Mouse (Mus musculus) MEL (cell line): ENCODE results near the gene Plcg2. TPM values are rescaled to one million over a fixed set of nuclear protein-coding genes. Genes with fewer than 3 reads are reported as not detected.

Experiments
- DNase-seq: peaks from one replicate; pipeline ENCODE4 v3.0.0; 2011; ENCODE audit warnings: low read depth, low spot score
- H3K27ac ChIP-seq: 2 replicates; pipeline ENCODE4 v1.5.1; 2012; ENCODE audit warnings: low read depth, mild to moderate bottlenecking, control low read depth, low read length, moderate library complexity; ENCODE audit not compliant: control insufficient read depth
- H3K27me3 ChIP-seq, 2 experiments: fragments of 150-350 bp in 1 of 2; sonication (generic) in 1 of 2; 2 replicates each; pipeline ENCODE4 v1.6.1; 2012; ENCODE audit warnings: low read length in 2 of 2, mild to moderate bottlenecking in 2 of 2, improper control_type of control experiment in 1 of 2, moderate library complexity in 1 of 2; ENCODE audit not compliant: insufficient read depth in 2 of 2, control insufficient read depth in 1 of 2
- H3K36me3 ChIP-seq, 2 experiments: 2 replicates each; pipeline ENCODE4 v1.6.1; 2012 to 2014; ENCODE audit warnings: low read length in 2 of 2, improper control_type of control experiment in 1 of 2, inconsistent platforms in 1 of 2, mild to moderate bottlenecking in 1 of 2; ENCODE audit not compliant: insufficient read depth in 2 of 2, control insufficient read depth in 1 of 2
- H3K4me1 ChIP-seq, 2 experiments: fragments of 150-350 bp in 1 of 2; sonication (generic) in 1 of 2; 2 replicates each; pipeline ENCODE4 v1.6.1; 2012; ENCODE audit warnings: low read length in 2 of 2, improper control_type of control experiment in 1 of 2, mild to moderate bottlenecking in 1 of 2; ENCODE audit not compliant: insufficient read depth in 2 of 2, control insufficient read depth in 1 of 2
- H3K4me3 ChIP-seq, 2 experiments: fragments of 150-350 bp in 1 of 2; sonication (generic) in 1 of 2; 2 replicates each; pipeline ENCODE4 v1.5.1; 2012; ENCODE audit warnings: low read depth in 2 of 2, low read length in 2 of 2, mild to moderate bottlenecking in 2 of 2, moderate library complexity in 2 of 2, control low read depth in 1 of 2, improper control_type of control experiment in 1 of 2; ENCODE audit not compliant: control insufficient read depth in 1 of 2, insufficient read depth in 1 of 2
- H3K79me2 ChIP-seq: 2 replicates; pipeline ENCODE4 v1.6.1; 2012; ENCODE audit warnings: mild to moderate bottlenecking, low read length, moderate library complexity; ENCODE audit not compliant: control insufficient read depth, poor library complexity, insufficient read depth
- H3K9ac ChIP-seq: 2 replicates; pipeline ENCODE4 v1.6.1; 2012; ENCODE audit warnings: low read depth, mild to moderate bottlenecking, control low read depth, low read length, moderate library complexity; ENCODE audit not compliant: control insufficient read depth, poor library complexity, severe bottlenecking
- H3K9me3 ChIP-seq: fragments of 150-350 bp; sonication (generic); replicated peaks from 2 replicates; pipeline ENCODE4 v1.6.1; 2012; ENCODE audit warnings: mild to moderate bottlenecking, low read length, improper control_type of control experiment, moderate library complexity; ENCODE audit not compliant: insufficient read depth
- BHLHE40 ChIP-seq: IDR thresholded peaks from 2 replicates; pipeline ENCODE4 v1.6.1; 2012; ENCODE audit warnings: low read depth, mild to moderate bottlenecking, inconsistent platforms, low read length, improper control_type of control experiment, borderline replicate concordance
- CHD2 ChIP-seq: IDR thresholded peaks from 2 replicates; pipeline ENCODE4 v1.6.1; 2011; ENCODE audit warnings: low read length, improper control_type of control experiment
- CTCF ChIP-seq, 3 experiments: IDR thresholded peaks in 2 of 3; conservative IDR thresholded peaks in 1 of 3; 2 replicates each; pipeline ENCODE4 v1.5.1; 2011 to 2012; ENCODE audit warnings: low read length in 3 of 3, low read depth in 2 of 3, mild to moderate bottlenecking in 2 of 3, improper control_type of control experiment in 1 of 3, inconsistent platforms in 1 of 3, mixed read lengths in 1 of 3, moderate library complexity in 1 of 3; ENCODE audit not compliant: control insufficient read depth in 1 of 3, insufficient read depth in 1 of 3, poor library complexity in 1 of 3, severe bottlenecking in 1 of 3
- E2F4 ChIP-seq: IDR thresholded peaks from 2 replicates; pipeline ENCODE4 v1.6.1; 2011; ENCODE audit warnings: low read depth, low read length, improper control_type of control experiment, borderline replicate concordance
- ELF1 ChIP-seq: IDR thresholded peaks from 2 replicates; pipeline ENCODE4 v1.6.1; 2014; ENCODE audit warnings: low read depth, mild to moderate bottlenecking, inconsistent platforms, low read length, improper control_type of control experiment, moderate library complexity
- ETS1 ChIP-seq: IDR thresholded peaks from 2 replicates; pipeline ENCODE4 v1.6.1; 2012; ENCODE audit warnings: low read depth, mild to moderate bottlenecking, inconsistent platforms, low read length, improper control_type of control experiment, moderate library complexity
- GABPA ChIP-seq: IDR thresholded peaks from 2 replicates; pipeline ENCODE4 v1.6.1; 2012; ENCODE audit warnings: low read depth, mild to moderate bottlenecking, inconsistent platforms, low read length, improper control_type of control experiment, moderate library complexity
- JUND ChIP-seq: IDR thresholded peaks from 2 replicates; pipeline ENCODE4 v1.6.1; 2011; ENCODE audit warnings: low read depth, mild to moderate bottlenecking, improper control_type of control experiment, low read length
- MAFK ChIP-seq: IDR thresholded peaks from 2 replicates; pipeline ENCODE4 v1.6.1; 2011; ENCODE audit warnings: low read depth, mild to moderate bottlenecking, low read length, improper control_type of control experiment, borderline replicate concordance
- MAX ChIP-seq: IDR thresholded peaks from 2 replicates; pipeline ENCODE4 v1.6.1; 2011; ENCODE audit warnings: low read length, improper control_type of control experiment
- MAZ ChIP-seq: IDR thresholded peaks from 2 replicates; pipeline ENCODE4 v1.6.1; 2012; ENCODE audit warnings: low read depth, mild to moderate bottlenecking, inconsistent platforms, low read length, improper control_type of control experiment
- MXI1 ChIP-seq: IDR thresholded peaks from 2 replicates; pipeline ENCODE4 v1.6.1; 2011; ENCODE audit warnings: mild to moderate bottlenecking, low read depth, low read length, improper control_type of control experiment
- MYB ChIP-seq: IDR thresholded peaks from 2 replicates; pipeline ENCODE4 v1.6.1; 2011; ENCODE audit warnings: mild to moderate bottlenecking, low read depth, low read length, improper control_type of control experiment
- NELFE ChIP-seq: IDR thresholded peaks from 2 replicates; pipeline ENCODE4 v1.6.1; 2011; ENCODE audit warnings: low read depth, low read length, improper control_type of control experiment
- POLR2AphosphoS5 ChIP-seq: IDR thresholded peaks from 2 replicates; pipeline ENCODE4 v1.6.1; 2012; ENCODE audit warnings: low read depth, borderline replicate concordance, mild to moderate bottlenecking, inconsistent platforms, low read length, moderate library complexity, mixed read lengths
- SIN3A ChIP-seq: IDR thresholded peaks from 2 replicates; pipeline ENCODE4 v1.6.1; 2012; ENCODE audit warnings: low read length, improper control_type of control experiment, inconsistent platforms
- TCF12 ChIP-seq: IDR thresholded peaks from 2 replicates; pipeline ENCODE4 v1.6.1; 2014; ENCODE audit warnings: low read depth, mild to moderate bottlenecking, inconsistent platforms, low read length, improper control_type of control experiment, moderate library complexity
- ZC3H11A ChIP-seq: IDR thresholded peaks from 2 replicates; pipeline ENCODE4 v1.6.1; 2012; ENCODE audit warnings: low read depth, mild to moderate bottlenecking, inconsistent platforms, low read length, improper control_type of control experiment
- ZKSCAN1 ChIP-seq: IDR thresholded peaks from 2 replicates; pipeline ENCODE4 v1.6.1; 2012; ENCODE audit warnings: low read depth, mild to moderate bottlenecking, inconsistent platforms, low read length, improper control_type of control experiment, moderate library complexity
- polyA plus RNA-seq, 2 experiments: library from polyadenylated mRNA; stranded (reverse) in 1 of 2; unstranded in 1 of 2; fragments of >175 nt in 1 of 2; fragments of >200 nt in 1 of 2; gene quantifications; 2 replicates each; pipeline versions ENCODE4 v1.2.1 to v1.2.4; 2012; ENCODE audit warnings: low replicate concordance in 2 of 2, low read depth in 1 of 2; ENCODE audit not compliant: insufficient read length in 2 of 2, insufficient read depth in 1 of 2, missing spikeins in 1 of 2
- total RNA-seq: library from RNA; depleted of rRNA; stranded (reverse); fragments of 300-350 nt; gene quantifications from 2 replicates; pipeline ENCODE4 v1.2.3, GENCODE M21; 2012

The Plcg2 gene
- total and polyA plus RNA-seq, 3 experiments = 21.0 to 78.7 (median 23.3) TPM

GRCm38 (mm10) chr8:117652318-117652717, 154.2 kb downstream of the Plcg2 start:
- no peak overlapping the region for H3K9ac ChIP-seq
- TF ChIP-seq POLR2AphosphoS5 (no peak), MAX (no peak), ETS1 (no peak), MAFK (no peak), ZC3H11A (no peak), CHD2 (no peak), ELF1 (no peak), TCF12 (no peak), MXI1 (no peak), SIN3A (no peak), MAZ (no peak), BHLHE40 (no peak)
- no peaks in the 10 kb centered on the region for H3K36me3 ChIP-seq
- no peak for DNase-seq
- H3K4me3 ChIP-seq = no peak overlapping the region
- no peak overlapping the region for H3K27ac ChIP-seq
- no peaks in the 10 kb centered on the region for H3K9me3 ChIP-seq
- H3K4me1 ChIP-seq = no peaks in the 10 kb centered on the region
- H3K79me2 ChIP-seq = no peaks in the 10 kb centered on the region
- no peaks in the 10 kb centered on the region for H3K27me3 ChIP-seq

- no peaks in the 10 kb centered on the region for H3K9me3 ChIP-seq
- TF ChIP-seq ETS1 (no peak), ELF1 (no peak), NELFE (no peak), GABPA (no peak), CTCF (IDR thresholded peaks at IDR 0.05 in 2 of 3, conservative IDR thresholded peaks at IDR 0.05 in 1 of 3; ENCODE audit: control insufficient read depth in 1 of 3, insufficient read depth in 1 of 3, low read depth in 2 of 3, low read length in 3 of 3, poor library complexity in 1 of 3, severe bottlenecking in 1 of 3) (no peak)
- TF ChIP-seq, all 39 proteins: peak for 0
- no peaks in the 10 kb centered on the region for H3K36me3 ChIP-seq
- no peak for DNase-seq
- no peak overlapping the region for H3K4me3 ChIP-seq
- H3K27ac ChIP-seq = no peak overlapping the region
- H3K4me1 ChIP-seq = no peaks in the 10 kb centered on the region
- H3K79me2 ChIP-seq = no peaks in the 10 kb centered on the region
- H3K9ac ChIP-seq = no peak overlapping the region
- no peaks in the 10 kb centered on the region for H3K27me3 ChIP-seq
Observed at GRCm38 (mm10) chr8:117658990-117659389, 160.9 kb downstream of the Plcg2 start.

GRCm38 (mm10) chr8:117660358-117661031, 162.4 kb downstream of the Plcg2 start:
- Histone ChIP-seq H3K79me2 (no peaks in the 10 kb centered on the region), H3K9me3 (no peaks in the 10 kb centered on the region), H3K9ac (no peak overlapping the region), H3K27me3 (no peaks in the 10 kb centered on the region)
- DNase-seq = no peak
- TF ChIP-seq JUND (no peak), ZKSCAN1 (no peak), GABPA (no peak), E2F4 (no peak), BHLHE40 (no peak), MYB (no peak), SIN3A (no peak)
- TF ChIP-seq, all 39 proteins: peak for 0
- H3K36me3 ChIP-seq = no peaks in the 10 kb centered on the region
- no peaks in the 10 kb centered on the region for H3K4me1 ChIP-seq
- no peak overlapping the region for H3K27ac ChIP-seq
- H3K4me3 ChIP-seq = no peak overlapping the region
